Mouse (Mus musculus) fibroblast of lung, adult 2 months (primary cell): ENCODE measurements around the gene Foxn1.

Experiments
- DNase-seq: peaks from one replicate; pipeline ENCODE4 v3.0.0-alpha.2; 2011; ENCODE audit warnings: low read depth

The Foxn1 gene

GRCm38 (mm10) chr11:78400936-78401335 lies 14.6 kb upstream of the Foxn1 start:
- no peak for DNase-seq

- DNase-seq: peak; percentile 44
Measured at GRCm38 (mm10) chr11:78399680-78400079, 13.3 kb upstream of the Foxn1 start.

- no peak for DNase-seq
Measured at GRCm38 (mm10) chr11:78398212-78398611, 11.9 kb upstream of the Foxn1 start.

- no peak for DNase-seq
Measured at GRCm38 (mm10) chr11:78397397-78397796, 11.0 kb upstream of the Foxn1 start.

GRCm38 (mm10) chr11:78396950-78397349 lies 10.6 kb upstream of the Foxn1 start:
- no peak for DNase-seq

GRCm38 (mm10) chr11:78392728-78393127 lies 6.4 kb upstream of the Foxn1 start:
- DNase-seq: no peak

GRCm38 (mm10) chr11:78385776-78386175 lies 582 bp downstream of the Foxn1 start:
- DNase-seq: no peak

- DNase-seq: peak; percentile 37
Measured at GRCm38 (mm10) chr11:78382701-78383100, 3.7 kb downstream of the Foxn1 start.

- no peak for DNase-seq
Measured at GRCm38 (mm10) chr11:78382286-78382685, 4.1 kb downstream of the Foxn1 start.

- no peak for DNase-seq
Measured at GRCm38 (mm10) chr11:78380996-78381395, 5.4 kb downstream of the Foxn1 start.

GRCm38 (mm10) chr11:78380351-78380750 lies 6.0 kb downstream of the Foxn1 start:
- DNase-seq: no peak

GRCm38 (mm10) chr11:78377549-78378159 lies 8.7 kb downstream of the Foxn1 start:
- no peak for DNase-seq

- DNase-seq: no peak
Measured at GRCm38 (mm10) chr11:78374147-78374546, 12.2 kb downstream of the Foxn1 start.

GRCm38 (mm10) chr11:78372610-78373009 lies 13.7 kb downstream of the Foxn1 start:
- no peak for DNase-seq

GRCm38 (mm10) chr11:78372166-78372565 lies 14.2 kb downstream of the Foxn1 start:
- no peak for DNase-seq

- DNase-seq: no peak
Measured at GRCm38 (mm10) chr11:78371711-78372110, 14.6 kb downstream of the Foxn1 start.

GRCm38 (mm10) chr11:78370389-78370788 lies 16.0 kb downstream of the Foxn1 start:
- DNase-seq: no peak

- DNase-seq: no peak
Measured at GRCm38 (mm10) chr11:78367456-78368225, 18.7 kb downstream of the Foxn1 start.

- no peak for DNase-seq
Measured at GRCm38 (mm10) chr11:78364103-78364502, 22.3 kb downstream of the Foxn1 start.

- no peak for DNase-seq
Measured at GRCm38 (mm10) chr11:78363309-78364007, 22.9 kb downstream of the Foxn1 start.

GRCm38 (mm10) chr11:78360789-78361131 lies 25.6 kb downstream of the Foxn1 start:
- no peak for DNase-seq

GRCm38 (mm10) chr11:78360125-78360788 lies 26.1 kb downstream of the Foxn1 start:
- peak; percentile 48 for DNase-seq
